Mouse (Mus musculus) E14TG2a.4 (cell line): Measurements from ENCODE around the gene Csmd2.

Experiments used
- CTCF ChIP-seq: conservative IDR thresholded peaks from 2 replicates; pipeline ENCODE4 v1.5.1; 2014; ENCODE audit warnings: low read length
- NANOG ChIP-seq: IDR thresholded peaks from 2 replicates; pipeline ENCODE4 v1.6.1; 2014; ENCODE audit warnings: borderline replicate concordance, low read length, mixed read lengths

DNA sequence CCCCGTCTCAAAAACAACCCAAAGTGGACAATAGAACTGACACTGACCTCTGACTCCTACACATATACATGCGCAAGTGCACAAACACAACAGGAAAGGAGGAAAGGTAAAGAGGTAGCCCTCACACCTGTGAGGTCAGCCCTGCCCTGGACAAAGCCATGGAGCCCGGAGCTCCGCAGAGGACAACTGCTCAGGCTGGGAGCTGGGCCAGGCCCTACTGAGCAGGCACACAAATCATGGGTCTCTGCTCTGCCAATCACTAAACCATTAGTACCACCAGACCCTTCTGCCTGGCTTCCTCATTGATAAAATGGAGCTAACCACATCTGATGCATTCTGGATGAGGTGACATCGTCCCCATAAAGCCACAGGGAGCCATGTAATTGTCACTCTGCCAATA, 409.0 kb downstream of the Csmd2 start:
- TF ChIP-seq CTCF, result no peak
- no peak for TF ChIP-seq NANOG
